Mouse (Mus musculus): ENCODE results near the gene Prorsd1. TPM values are rescaled to one million over a fixed set of nuclear protein-coding genes. Genes with fewer than 3 reads are reported as not detected.
A peak's percentile ranks its signal among the peaks of the same experiment; 100 is the strongest.

Gene Prorsd1
- total and polyA plus RNA-seq, 3 experiments, result 23.8 to 63.9 (median 38.4) TPM

GRCm38 (mm10) chr11:29496962-29497361, 17.9 kb downstream of the Prorsd1 start:
- TF ChIP-seq NRF1 (IDR thresholded peaks at IDR 0.05; ENCODE audit: low read depth, low read length) (no peak), TBP (conservative IDR thresholded peaks at IDR 0.05; ENCODE audit: low read depth, low read length) (no peak), JUN (IDR thresholded peaks at IDR 0.05; ENCODE audit: insufficient read depth, low read depth, low read length) (no peak), USF2 (conservative IDR thresholded peaks at IDR 0.05; ENCODE audit: low read depth, low read length) (no peak), EP300 (IDR thresholded peaks at IDR 0.05; ENCODE audit: low read length) (no peak), E2F4 (IDR thresholded peaks at IDR 0.05; ENCODE audit: insufficient replicate concordance, low read depth, low read length) (no peak), MYC (IDR thresholded peaks at IDR 0.05; ENCODE audit: low read depth, low read length) (no peak), MXI1 (IDR thresholded peaks at IDR 0.05; ENCODE audit: low read depth, low read length) (no peak), MAFK (IDR thresholded peaks at IDR 0.05; ENCODE audit: insufficient replicate concordance, low read length) (no peak), MEF2A (IDR thresholded peaks at IDR 0.05; ENCODE audit: borderline replicate concordance, low read depth, low read length) (no peak), GABPA (IDR thresholded peaks at IDR 0.05; ENCODE audit: insufficient replicate concordance, low read depth, low read length) (no peak), PAX5 (IDR thresholded peaks at IDR 0.05; ENCODE audit: low read length) (no peak), SIN3A (IDR thresholded peaks at IDR 0.05; ENCODE audit: low read length) (no peak), USF1 (IDR thresholded peaks at IDR 0.05; ENCODE audit: low read depth, low read length) (no peak), IRF4 (IDR thresholded peaks at IDR 0.05; ENCODE audit: low read depth, low read length) (no peak), ZNF384 (IDR thresholded peaks at IDR 0.05; ENCODE audit: low read depth, low read length) (no peak), RAD21 (IDR thresholded peaks at IDR 0.05; ENCODE audit: low read depth, low read length) (no peak), CHD2 (IDR thresholded peaks at IDR 0.05; ENCODE audit: low read length) (no peak), MAZ (IDR thresholded peaks at IDR 0.05; ENCODE audit: low read depth, low read length) (no peak), BHLHE40 (IDR thresholded peaks at IDR 0.05; ENCODE audit: low read depth, low read length) (no peak)
- no peak overlapping the region for H3K27ac ChIP-seq (ENCODE audit: insufficient read depth, low read depth)
- peaks cover 30 to 58% of the 10 kb centered on the region in 2 experiments for H3K36me3 ChIP-seq (replicated peaks in 1 of 2; ENCODE audit: control insufficient read depth in 1 of 2, insufficient read depth in 1 of 2, low read length in 1 of 2)
- no peaks in the 10 kb centered on the region for H3K27me3 ChIP-seq (replicated peaks)
- no peak overlapping the region for H3K4me3 ChIP-seq (replicated peaks in 1 of 3; ENCODE audit: low read depth in 2 of 3, low read length in 2 of 3, poor library complexity in 1 of 3)
- H3K9me3 ChIP-seq (replicated peaks; ENCODE audit: low read length), result no peaks in the 10 kb centered on the region
- dilution Hi-C loops (cut with MboI; ENCODE audit: extremely low pct_ligation_motif_present, extremely low pct_unique_long_range_greater_than_20kb, low sequenced_read_pairs), result no loop called here
- no peaks in the 10 kb centered on the region; the same call in 1 of the 2 replicates for H3K79me2 ChIP-seq (replicated peaks; ENCODE audit: control insufficient read depth, extremely low read depth, insufficient read depth, poor library complexity, severe bottlenecking)
- H3K4me1 ChIP-seq (ENCODE audit: control insufficient read depth in 1 of 2, insufficient read depth in 2 of 2), result no peaks in the 10 kb centered on the region
- no peak overlapping the region for H3K4me2 ChIP-seq (ENCODE audit: insufficient read depth, low read depth, poor library complexity, severe bottlenecking)
- H3K9ac ChIP-seq (ENCODE audit: insufficient read depth, low read depth), result no peak overlapping the region
- in situ Hi-C loops (cut with MboI; ENCODE audit: low pct_ligation_motif_present, low pct_unique_long_range_greater_than_20kb, low sequenced_read_pairs), result no loop called here
- DNase-seq (ENCODE audit: extremely low read depth), result no peak

GRCm38 (mm10) chr11:29493135-29493534, 21.7 kb downstream of the Prorsd1 start:
- in situ Hi-C loops (cut with MboI; ENCODE audit: low pct_ligation_motif_present, low pct_unique_long_range_greater_than_20kb, low sequenced_read_pairs) (no loop called here), dilution Hi-C loops (cut with MboI; ENCODE audit: extremely low pct_ligation_motif_present, extremely low pct_unique_long_range_greater_than_20kb, low sequenced_read_pairs) (no loop called here)
- H3K36me3 ChIP-seq (replicated peaks in 1 of 2; ENCODE audit: control insufficient read depth in 1 of 2, insufficient read depth in 1 of 2, low read length in 1 of 2), result peaks cover 25 to 58% of the 10 kb centered on the region in 2 experiments
- no peak overlapping the region for H3K4me2 ChIP-seq (ENCODE audit: insufficient read depth, low read depth, poor library complexity, severe bottlenecking)
- peak; percentile 18 for DNase-seq (ENCODE audit: extremely low read depth)
- H3K27ac ChIP-seq (ENCODE audit: insufficient read depth, low read depth), result no peak overlapping the region
- TF ChIP-seq TCF12 (IDR thresholded peaks at IDR 0.05; ENCODE audit: low read depth, low read length), result no peak
- no peak for TF ChIP-seq CTCF (conservative IDR thresholded peaks at IDR 0.05 in 1 of 2, IDR thresholded peaks at IDR 0.05 in 1 of 2; ENCODE audit: low read depth in 2 of 2, low read length in 2 of 2)
- no peak for TF ChIP-seq USF1 (IDR thresholded peaks at IDR 0.05; ENCODE audit: low read depth, low read length)
- TF ChIP-seq HCFC1 (IDR thresholded peaks at IDR 0.05; ENCODE audit: low read depth, low read length), result no peak
- TF ChIP-seq NRF1 (IDR thresholded peaks at IDR 0.05; ENCODE audit: low read depth, low read length), result no peak
- no peak for TF ChIP-seq UBTF (IDR thresholded peaks at IDR 0.05; ENCODE audit: low read depth, low read length)
- no peak for TF ChIP-seq POLR2AphosphoS2 (IDR thresholded peaks at IDR 0.05; ENCODE audit: low read depth, low read length)
- no peak for TF ChIP-seq CHD1 (IDR thresholded peaks at IDR 0.05; ENCODE audit: low read depth, low read length)
- TF ChIP-seq MAZ (IDR thresholded peaks at IDR 0.05; ENCODE audit: low read depth, low read length), result no peak
- TF ChIP-seq BHLHE40 (IDR thresholded peaks at IDR 0.05; ENCODE audit: low read depth, low read length), result no peak
- no peaks in the 10 kb centered on the region for H3K79me2 ChIP-seq (replicated peaks; ENCODE audit: control insufficient read depth, extremely low read depth, insufficient read depth, poor library complexity, severe bottlenecking)
- no peak overlapping the region for H3K9ac ChIP-seq (ENCODE audit: insufficient read depth, low read depth)
- H3K4me3 ChIP-seq (replicated peaks in 1 of 3; ENCODE audit: low read depth in 2 of 3, low read length in 2 of 3, poor library complexity in 1 of 3), result no peak overlapping the region
- no peaks in the 10 kb centered on the region for H3K4me1 ChIP-seq (ENCODE audit: control insufficient read depth in 1 of 2, insufficient read depth in 2 of 2)
- no peaks in the 10 kb centered on the region for H3K9me3 ChIP-seq (replicated peaks; ENCODE audit: low read length)
- H3K27me3 ChIP-seq (replicated peaks), result no peaks in the 10 kb centered on the region

Measured in CH12.LX (cell line).